Mouse (Mus musculus) adrenal gland, postnatal 25 days (tissue): ENCODE measurements around the gene Unc5b. TPM values are rescaled to one million over a fixed set of nuclear protein-coding genes. Genes with fewer than 3 reads are reported as not detected.
A peak's percentile ranks its signal among the peaks of the same experiment; 100 is the strongest.

Experiments
- DNase-seq: peaks from one replicate; pipeline ENCODE4 v3.0.0; 2021; ENCODE audit warnings: mixed read lengths
- total RNA-seq: library from RNA; stranded (reverse); gene quantifications from 2 replicates; pipeline ENCODE4 v1.2.3, GENCODE M21; 2021

Gene Unc5b
- total RNA-seq, 1 experiment from 2014 or later, result 8.0 TPM

- no peak for DNase-seq
Observed at GRCm38 (mm10) chr10:60821311-60821710, 10.1 kb downstream of the Unc5b start.

- peak; percentile 38 for DNase-seq
Observed at GRCm38 (mm10) chr10:60820552-60820951, 10.8 kb downstream of the Unc5b start.

GRCm38 (mm10) chr10:60819654-60820192 is 11.7 kb downstream of the Unc5b start:
- DNase-seq, result no peak

- no peak for DNase-seq
Observed at GRCm38 (mm10) chr10:60819179-60819578, 12.2 kb downstream of the Unc5b start.

- no peak for DNase-seq
Observed at GRCm38 (mm10) chr10:60818708-60819107, 12.7 kb downstream of the Unc5b start.

GRCm38 (mm10) chr10:60817868-60818267 is 13.5 kb downstream of the Unc5b start:
- DNase-seq, result no peak

- DNase-seq, result peak; percentile 65
Observed at GRCm38 (mm10) chr10:60816872-60817648, 14.3 kb downstream of the Unc5b start.

- DNase-seq, result no peak
Observed at GRCm38 (mm10) chr10:60815855-60816254, 15.5 kb downstream of the Unc5b start.

GRCm38 (mm10) chr10:60815059-60815458 is 16.3 kb downstream of the Unc5b start:
- no peak for DNase-seq

GRCm38 (mm10) chr10:60814444-60815057 is 16.8 kb downstream of the Unc5b start:
- no peak for DNase-seq

- DNase-seq, result no peak
Observed at GRCm38 (mm10) chr10:60813606-60814005, 17.8 kb downstream of the Unc5b start.

- no peak for DNase-seq
Observed at GRCm38 (mm10) chr10:60811792-60812525, 19.4 kb downstream of the Unc5b start.

- no peak for DNase-seq
Observed at GRCm38 (mm10) chr10:60808447-60808846, 22.9 kb downstream of the Unc5b start.

- no peak for DNase-seq
Observed at GRCm38 (mm10) chr10:60807531-60808185, 23.7 kb downstream of the Unc5b start.

GRCm38 (mm10) chr10:60806207-60806538 is 25.2 kb downstream of the Unc5b start:
- no peak for DNase-seq

GRCm38 (mm10) chr10:60805436-60806206 is 25.8 kb downstream of the Unc5b start:
- DNase-seq, result no peak

- no peak for DNase-seq
Observed at GRCm38 (mm10) chr10:60804865-60805264, 26.5 kb downstream of the Unc5b start.

GRCm38 (mm10) chr10:60803971-60804370 is 27.4 kb downstream of the Unc5b start:
- no peak for DNase-seq

GRCm38 (mm10) chr10:60801898-60802412 is 29.4 kb downstream of the Unc5b start:
- no peak for DNase-seq

- no peak for DNase-seq
Observed at GRCm38 (mm10) chr10:60801168-60801897, 30.0 kb downstream of the Unc5b start.
